Mouse (Mus musculus): ENCODE data around the gene Trim59.
"Not testable (repeated sequence)": the region's sequence is repeated elsewhere in the genome, so short reads cannot be mapped to it uniquely, and the experiment has no call there.

Trim59 gene

DNA sequence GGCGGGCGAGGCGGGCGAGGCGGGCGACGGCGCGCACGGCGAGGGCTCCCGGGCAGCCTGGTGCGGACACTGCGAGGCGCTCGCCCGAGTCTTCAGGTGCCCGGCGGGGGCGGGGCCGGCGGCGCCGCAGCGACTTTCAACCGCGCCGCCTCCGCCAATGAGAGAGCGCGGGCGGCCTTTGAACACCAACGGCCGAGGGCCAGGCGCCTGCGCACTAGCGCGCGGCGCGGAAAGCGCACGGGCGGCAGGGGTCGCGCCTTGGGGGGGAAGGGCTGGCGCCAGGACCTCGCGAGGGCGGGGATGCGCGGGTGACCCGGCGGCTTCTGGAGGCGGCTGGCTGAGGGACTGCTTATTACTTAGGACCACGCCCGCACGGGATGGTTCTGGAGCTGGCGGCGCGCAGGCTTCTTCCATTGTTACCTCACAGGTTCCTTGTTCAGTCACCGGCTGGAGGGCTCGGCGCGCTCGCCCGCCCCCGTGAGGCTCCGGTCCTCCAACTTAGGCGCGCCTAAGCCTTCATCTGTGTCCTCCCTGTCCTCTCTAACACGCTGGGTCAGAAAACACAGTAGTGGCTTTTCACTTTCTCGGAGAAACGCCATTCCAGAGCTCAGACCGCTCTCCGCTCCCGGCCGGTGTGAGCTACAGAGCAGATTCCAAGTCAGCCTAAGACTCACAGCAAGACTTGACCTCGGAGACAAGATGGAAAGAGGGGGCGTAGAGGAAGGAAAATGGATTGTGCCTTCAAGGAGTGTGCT lies at the start of gene Trim59:
Gene Trim59 (minus strand): TSS at position 111 of the 755 bp plus-strand sequence.
- peak; percentile 97 for DNase-seq (ENCODE audit: low spot score)

- peak; percentile 67 for DNase-seq (ENCODE audit: low spot score)
These were observed 19.4 kb upstream of the Trim59 start for GRCm38 (mm10) chr3:69064005-69064404.

GRCm38 (mm10) chr3:69062764-69063163 lies 18.2 kb upstream of the Trim59 start:
- no peak for DNase-seq (ENCODE audit: low spot score)

DNA sequence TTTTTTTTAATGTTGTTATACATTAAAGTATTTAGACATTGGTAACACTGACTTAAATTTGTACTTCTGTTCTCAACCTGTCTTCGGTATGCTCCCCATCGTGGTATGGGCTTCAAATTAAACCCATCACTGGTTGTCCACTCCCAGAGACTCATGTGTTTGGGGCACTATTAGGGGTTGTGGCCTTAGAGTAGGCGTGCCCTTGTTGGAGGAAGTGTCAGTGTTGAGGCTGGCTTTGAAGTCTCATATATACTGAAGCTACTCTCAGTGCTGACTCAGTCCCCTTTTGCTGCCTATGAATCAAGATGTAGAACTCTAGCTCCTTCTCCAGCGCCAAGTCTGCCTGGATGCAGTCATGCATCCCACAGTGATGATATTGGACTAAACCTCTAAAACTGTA lies 16.1 kb upstream of the Trim59 start:
- DNase-seq (ENCODE audit: low spot score): no peak

- no peak for DNase-seq (ENCODE audit: low spot score)
These were observed 11.3 kb upstream of the Trim59 start for GRCm38 (mm10) chr3:69055871-69056270.

- DNase-seq (ENCODE audit: low spot score): no peak
These were observed 10.3 kb upstream of the Trim59 start for GRCm38 (mm10) chr3:69054760-69055432.

DNA sequence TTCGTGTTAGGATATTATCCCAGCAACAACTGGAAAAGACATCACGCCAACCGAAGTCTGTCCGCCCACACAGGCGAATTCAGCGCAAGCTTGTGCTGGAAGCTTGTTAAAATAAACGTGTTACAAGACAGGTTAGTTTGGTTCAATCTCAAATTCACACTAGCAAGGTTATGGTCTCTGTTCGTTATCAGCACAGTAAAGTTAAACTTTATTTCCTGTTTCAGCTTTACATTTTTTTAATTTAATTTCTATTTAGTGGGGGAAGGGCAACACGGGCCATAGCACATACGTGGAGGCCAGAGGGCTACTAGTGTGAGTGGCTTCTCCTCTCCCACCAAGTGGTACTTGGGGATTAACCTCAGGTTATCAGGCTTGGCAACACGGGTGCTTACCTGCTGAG lies 7.3 kb upstream of the Trim59 start:
- no peak for DNase-seq (ENCODE audit: low spot score)

DNA sequence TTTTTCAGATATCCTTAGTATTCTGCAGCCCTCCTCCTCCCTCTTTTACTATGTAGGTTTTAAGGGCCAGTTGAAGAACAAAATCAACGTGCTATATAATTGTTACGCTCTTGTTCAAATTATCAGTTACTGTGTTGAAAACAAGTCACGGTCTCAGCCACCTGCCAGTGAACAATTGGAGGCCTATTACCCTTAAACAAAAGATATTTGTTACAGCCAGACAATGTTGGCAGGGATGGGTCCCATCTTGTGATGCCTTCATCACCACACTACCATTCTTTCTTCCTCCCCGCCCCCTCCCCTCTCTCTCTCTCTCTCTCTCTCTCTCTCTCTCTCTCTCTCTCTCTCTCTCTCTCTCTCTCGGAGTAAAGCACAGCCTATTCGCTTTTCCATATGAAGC lies 4.5 kb upstream of the Trim59 start:
- no peak for DNase-seq (ENCODE audit: low spot score)

GRCm38 (mm10) chr3:69047684-69048083 lies 3.1 kb upstream of the Trim59 start:
- DNase-seq (ENCODE audit: low spot score): no peak

- DNase-seq (ENCODE audit: low spot score): no peak
These were observed 2.0 kb upstream of the Trim59 start for GRCm38 (mm10) chr3:69046509-69046908.

DNA sequence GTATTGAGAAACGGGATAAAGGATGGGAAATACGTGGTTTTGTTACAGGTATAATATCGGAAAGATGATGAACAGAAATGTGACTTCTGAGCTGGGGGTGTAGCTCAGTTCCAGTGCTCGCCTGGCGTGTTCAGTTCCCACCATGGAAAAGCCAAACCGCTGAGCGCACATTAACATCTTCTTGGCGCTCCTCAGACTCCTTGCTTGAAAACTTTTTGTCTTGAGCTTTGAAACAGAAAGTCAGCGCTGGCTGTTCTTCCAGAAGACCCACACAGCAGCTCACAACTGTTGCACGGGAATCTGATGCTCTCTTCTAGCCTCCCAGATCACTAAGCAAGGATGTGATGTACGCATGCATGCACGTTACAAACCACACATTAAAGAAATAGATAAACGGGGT lies 1.2 kb upstream of the Trim59 start:
- peak; percentile 65 for DNase-seq (ENCODE audit: low spot score)

DNA sequence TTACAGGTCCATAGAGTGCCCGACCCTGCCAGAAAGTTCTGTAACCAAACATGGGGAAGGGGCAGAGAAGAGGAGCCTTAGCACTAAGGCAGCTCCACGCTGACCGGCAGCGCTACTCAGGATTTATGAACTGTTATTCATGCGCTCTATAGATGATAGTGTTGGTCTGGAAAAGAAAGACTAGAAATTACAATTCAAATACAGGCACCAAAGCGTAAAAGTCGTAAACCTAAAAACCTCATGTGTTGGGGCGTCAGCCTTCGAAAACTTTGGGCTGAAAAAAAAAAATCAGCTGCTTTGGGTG lies 797 bp upstream of the Trim59 start:
- no peak for DNase-seq (ENCODE audit: low spot score)

DNA sequence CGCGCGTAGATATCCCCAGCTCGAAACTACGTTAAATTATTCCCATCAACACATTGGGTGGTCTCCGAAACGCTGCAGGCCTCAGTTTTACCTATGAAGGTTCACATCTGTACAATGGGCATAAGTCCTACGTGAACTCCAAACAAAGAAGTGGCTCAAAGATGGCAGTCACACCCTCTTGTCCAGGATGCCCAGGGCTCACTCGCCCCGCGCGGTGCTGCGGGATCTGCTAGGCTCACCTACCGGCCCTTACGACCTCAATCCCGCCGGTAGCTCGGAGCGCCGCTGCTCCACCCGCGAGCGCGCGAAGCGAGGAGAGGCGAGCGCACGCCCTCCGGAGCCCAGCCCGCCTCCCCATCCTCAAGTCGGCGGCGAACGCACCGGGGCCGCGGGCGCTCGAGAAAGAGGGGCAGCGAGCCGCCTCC lies 376 bp downstream of the Trim59 start:
- peak; percentile 79 for DNase-seq (ENCODE audit: low spot score)

DNA sequence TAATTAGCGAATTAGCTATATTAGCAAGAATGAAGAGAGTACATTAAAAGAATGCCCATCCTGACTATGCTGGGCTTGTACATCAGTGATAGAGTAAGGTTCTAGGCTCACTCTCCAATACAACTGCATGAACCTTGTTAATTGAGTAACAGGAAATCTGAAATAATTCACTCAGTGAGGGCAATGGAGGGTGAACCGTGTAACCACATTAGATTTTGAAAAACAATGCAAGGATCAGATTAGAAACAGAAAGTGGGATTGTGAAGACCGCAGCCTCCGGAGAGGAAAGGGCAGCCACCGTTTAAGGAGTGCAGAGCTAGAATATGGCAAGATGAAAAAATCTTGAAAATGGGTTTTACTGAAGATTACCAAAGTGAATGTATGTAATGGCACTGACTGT lies 3.3 kb downstream of the Trim59 start:
- DNase-seq (ENCODE audit: low spot score): no peak

DNA sequence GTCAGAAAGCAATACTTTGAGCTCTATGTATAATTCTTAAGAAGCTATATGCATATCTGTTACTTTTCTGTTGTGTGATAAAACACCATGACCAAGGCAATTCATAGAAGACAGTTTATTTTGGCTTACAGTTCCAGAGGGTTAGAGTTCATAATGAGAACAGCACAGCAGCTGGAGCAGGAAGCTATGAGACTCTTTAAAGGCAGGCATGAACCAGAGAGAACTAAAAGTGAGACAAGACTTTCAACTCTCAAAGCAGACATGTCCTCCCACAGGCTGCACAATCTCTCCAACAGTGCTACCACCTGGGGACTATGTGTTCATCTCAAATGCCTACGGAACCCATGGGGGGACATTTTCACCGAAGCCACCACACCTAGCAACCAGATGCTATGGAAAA lies 4.5 kb downstream of the Trim59 start:
- DNase-seq (ENCODE audit: low spot score): no peak

DNA sequence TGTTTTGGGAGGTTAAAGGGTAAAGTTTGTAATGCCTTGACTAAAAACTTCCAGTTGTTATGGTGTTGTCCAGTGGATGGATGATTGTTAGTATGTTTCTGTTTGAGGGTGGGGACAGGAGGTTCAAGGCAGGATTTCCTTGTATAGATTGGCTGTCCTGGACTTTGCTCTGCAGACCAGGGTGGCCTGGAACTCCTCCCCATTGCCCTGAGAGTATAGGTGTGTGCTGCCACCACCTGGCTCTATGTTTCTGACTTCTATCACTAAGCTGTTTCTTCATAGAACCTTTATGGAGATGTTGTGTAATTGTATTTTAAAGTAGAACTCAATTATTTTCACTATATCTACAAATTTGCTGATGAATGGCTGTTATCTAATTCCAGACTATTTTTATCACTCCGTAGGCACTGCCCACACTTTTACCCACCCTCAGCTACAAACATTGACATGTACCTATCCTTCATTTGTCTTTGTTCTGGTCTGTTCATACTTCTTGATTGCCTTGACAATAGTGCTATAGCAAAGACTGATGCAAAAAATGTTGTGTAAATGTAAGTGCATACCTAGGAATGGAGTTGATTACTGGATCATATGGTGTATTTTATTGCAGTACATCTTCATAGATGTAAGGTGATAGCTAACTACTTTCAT lies 18.3 kb downstream of the Trim59 start:
- DNase-seq (ENCODE audit: low spot score): no peak

- no peak for DNase-seq (ENCODE audit: low spot score)
These were observed 23.8 kb downstream of the Trim59 start for GRCm38 (mm10) chr3:69020764-69021163.

GRCm38 (mm10) chr3:69020285-69020684 lies 24.3 kb downstream of the Trim59 start:
- DNase-seq (ENCODE audit: low spot score): no peak

- DNase-seq (ENCODE audit: low spot score): not testable (repeated sequence)
These were observed 25.9 kb downstream of the Trim59 start for GRCm38 (mm10) chr3:69018635-69019034.

DNA sequence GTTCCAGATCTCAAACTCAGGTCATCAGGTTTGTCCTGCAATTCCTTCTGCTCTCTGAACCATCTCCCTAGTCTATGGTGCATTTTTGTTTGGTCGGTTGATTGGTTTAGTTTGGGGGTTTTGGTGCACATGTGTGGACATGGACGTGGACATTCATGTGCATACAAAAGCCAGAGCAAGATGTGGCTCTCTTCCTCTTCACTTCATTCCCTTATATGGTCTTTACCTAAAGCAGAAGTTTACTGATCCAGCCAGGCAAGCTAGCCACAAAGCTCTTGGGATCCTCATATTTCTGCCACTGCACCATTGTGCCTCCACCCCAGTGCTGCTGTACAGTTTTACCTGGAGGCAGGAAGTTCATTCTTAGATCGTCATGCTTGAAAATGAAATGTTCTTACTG lies 27.4 kb downstream of the Trim59 start:
- no peak for DNase-seq (ENCODE audit: low spot score)

DNA sequence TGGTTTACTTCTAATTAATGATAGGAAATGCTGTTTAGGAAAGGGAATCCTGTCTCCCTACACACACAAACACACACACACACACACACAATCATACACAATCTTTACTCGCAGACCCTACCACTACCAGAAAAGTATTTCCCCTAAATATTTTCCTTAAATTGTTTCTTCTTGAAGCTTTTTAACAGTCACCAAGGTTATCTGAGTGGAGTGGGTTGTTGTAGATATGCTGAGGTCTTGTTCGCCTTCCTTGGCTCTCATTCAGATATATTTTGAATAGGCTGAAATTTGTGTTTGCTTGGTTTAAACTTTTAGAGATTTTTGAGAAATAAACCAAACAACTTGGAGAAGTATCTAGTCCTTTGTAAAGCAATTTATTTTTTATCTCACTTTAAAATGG lies 35.7 kb downstream of the Trim59 start:
- DNase-seq (ENCODE audit: low spot score): no peak

DNA sequence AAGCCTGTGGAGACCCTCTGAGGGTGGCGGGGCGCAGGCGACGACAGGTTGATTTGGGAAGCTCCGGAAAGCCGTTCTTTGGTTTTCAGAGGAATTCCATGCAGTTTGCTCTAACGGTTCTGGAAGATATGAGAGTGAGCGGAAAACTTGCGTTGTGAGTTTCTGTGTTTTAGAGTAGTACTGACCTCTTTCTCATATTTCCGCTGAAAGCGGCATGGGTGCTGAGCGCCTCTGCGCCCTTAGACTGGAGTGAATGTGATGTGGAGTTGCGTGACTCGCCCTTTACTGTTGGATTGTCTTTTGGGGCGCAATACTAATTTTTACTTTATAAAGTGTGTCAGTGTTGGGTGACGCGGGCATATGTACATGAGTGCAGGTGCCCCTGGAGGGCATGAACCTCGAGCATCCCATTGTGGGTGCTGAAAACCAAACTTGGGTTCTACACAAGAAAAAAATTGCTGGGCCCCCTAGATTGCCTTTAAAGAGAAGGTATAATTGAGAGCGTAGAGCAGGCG lies 38.3 kb downstream of the Trim59 start:
- DNase-seq (ENCODE audit: low spot score): no peak
